Mouse (Mus musculus): ENCODE measurements around the gene Cd207.

DNA sequence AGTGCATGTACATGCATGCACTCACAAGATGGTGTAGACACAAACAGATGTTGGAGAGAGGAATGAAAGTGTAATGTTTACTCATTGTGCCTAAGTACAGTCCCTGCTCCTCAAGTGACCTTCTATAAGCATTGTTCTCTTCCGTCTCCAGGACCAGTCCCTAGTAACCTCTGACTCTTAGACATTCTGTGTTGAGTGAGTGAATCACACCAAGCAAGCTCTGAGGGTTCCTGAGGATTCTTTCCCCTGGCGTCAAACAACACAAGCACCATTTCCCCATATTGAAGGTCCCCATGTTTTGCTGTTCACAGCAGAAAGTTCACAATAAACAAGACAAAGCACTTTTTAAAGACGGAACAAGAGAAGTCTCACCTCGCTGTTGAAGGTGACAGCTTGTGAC is 45.8 kb downstream of the Cd207 start:
- no peak for TF ChIP-seq CTCF (IDR thresholded peaks at IDR 0.05)
- TF ChIP-seq EP300 (IDR thresholded peaks at IDR 0.05; ENCODE audit: insufficient read depth, low read depth, low read length) = no peak
- no peak for TF ChIP-seq POLR2A (IDR thresholded peaks at IDR 0.05; ENCODE audit: insufficient read depth, low read depth, low read length)

Data from heart, adult 2 months (tissue).